Mouse (Mus musculus) G1E-ER4 (cell line): Measurements from ENCODE around the gene Tmem132c. TPM values are rescaled to one million over a fixed set of nuclear protein-coding genes. Genes with fewer than 3 reads are reported as not detected.

Source experiments
- GATA1 ChIP-seq: IDR thresholded peaks from one replicate; pipeline ENCODE4 v1.8.0; 2012; ENCODE audit warnings: low read length, inconsistent platforms
- polyA plus RNA-seq: library from polyadenylated mRNA; stranded (reverse); fragments of >175 nt; gene quantifications from 2 replicates; pipeline ENCODE4 v1.2.3, GENCODE M21; 2012

Tmem132c gene
- polyA plus RNA-seq: not detected in 2 replicates

GRCm38 (mm10) chr5:127241136-127241924 lies at the start of gene Tmem132c:
Gene Tmem132c (plus strand): TSS chr5:127241808.
- TF ChIP-seq GATA1: no peak

- no peak for TF ChIP-seq GATA1
These were observed 49.7 kb upstream of the Tmem132c start for GRCm38 (mm10) chr5:127191881-127192280.

- TF ChIP-seq GATA1: no peak
These were observed 42.8 kb upstream of the Tmem132c start for GRCm38 (mm10) chr5:127198850-127199249.

GRCm38 (mm10) chr5:127204881-127205280 lies 36.7 kb upstream of the Tmem132c start:
- no peak for TF ChIP-seq GATA1

GRCm38 (mm10) chr5:127216389-127216788 lies 25.2 kb upstream of the Tmem132c start:
- TF ChIP-seq GATA1: no peak

GRCm38 (mm10) chr5:127217725-127218124 lies 23.9 kb upstream of the Tmem132c start:
- no peak for TF ChIP-seq GATA1

- no peak for TF ChIP-seq GATA1
These were observed 13.5 kb upstream of the Tmem132c start for GRCm38 (mm10) chr5:127227929-127228595.

GRCm38 (mm10) chr5:127234715-127235114 lies 6.9 kb upstream of the Tmem132c start:
- no peak for TF ChIP-seq GATA1

- no peak for TF ChIP-seq GATA1
These were observed 6.4 kb upstream of the Tmem132c start for GRCm38 (mm10) chr5:127235203-127235602.

GRCm38 (mm10) chr5:127239706-127240105 lies 1.9 kb upstream of the Tmem132c start:
- TF ChIP-seq GATA1: no peak

GRCm38 (mm10) chr5:127240646-127241045 lies 962 bp upstream of the Tmem132c start:
- TF ChIP-seq GATA1: no peak

- no peak for TF ChIP-seq GATA1
These were observed 536 bp downstream of the Tmem132c start for GRCm38 (mm10) chr5:127241925-127242762.

GRCm38 (mm10) chr5:127242763-127243160 lies 1.2 kb downstream of the Tmem132c start:
- TF ChIP-seq GATA1: no peak

GRCm38 (mm10) chr5:127243209-127243608 lies 1.6 kb downstream of the Tmem132c start:
- TF ChIP-seq GATA1: no peak

- no peak for TF ChIP-seq GATA1
These were observed 2.0 kb downstream of the Tmem132c start for GRCm38 (mm10) chr5:127243611-127244010.

GRCm38 (mm10) chr5:127253263-127253662 lies 11.7 kb downstream of the Tmem132c start:
- no peak for TF ChIP-seq GATA1
